23 mouse cellular contexts compared by ENCODE assay signal in the genomic region with DNA sequence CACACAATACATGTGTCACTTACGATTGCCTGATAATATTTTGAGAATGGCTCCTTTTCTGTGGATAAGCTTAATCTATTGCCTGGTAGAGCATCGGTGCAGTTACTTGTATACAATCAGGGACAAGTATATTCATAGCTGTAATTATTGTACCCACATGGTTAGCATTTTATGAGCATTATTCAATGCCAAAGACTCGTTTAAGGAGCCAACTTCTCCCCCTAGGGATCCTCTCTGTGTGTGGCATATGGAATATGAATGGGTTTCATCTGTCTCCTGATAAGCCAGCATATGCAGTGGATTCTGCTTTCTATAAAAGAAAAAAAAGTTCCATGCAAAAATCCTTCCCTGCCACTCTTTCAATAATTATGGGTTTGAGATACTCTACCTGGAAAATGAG. TPM values are rescaled to one million over a fixed set of nuclear protein-coding genes. Genes with fewer than 3 reads are reported as not detected.
"Had no signal": no experiment of that assay in that cellular context is flagged by ENCODE, and none has a peak within 500 bp of the region (broad histone marks: within the 10 kb centered on the region; RNA-seq: fewer than 3 reads in every experiment).

No protein-coding gene starts in this region.

- H3K4me1 ChIP-seq: midbrain, embryonic 12.5 days; neural tube, embryonic 15.5 days had no signal

- H3K9ac ChIP-seq: limb, embryonic 13.5 days; liver, embryonic 14.5 days; midbrain, embryonic 12.5 days; neural tube, embryonic 15.5 days had no signal

- DNase-seq: kidney, adult 18-20 months; kidney, postnatal 10 days; left cerebral cortex, postnatal 4 days; lung, adult 18-20 months; right cerebral cortex, adult 18-20 months; right cerebral cortex, postnatal 25 days; thymus, postnatal 36 days had no signal

- H3K9me3 ChIP-seq: limb, embryonic 13.5 days; midbrain, embryonic 12.5 days; neural tube, embryonic 15.5 days had no signal

- H3K36me3 ChIP-seq: limb, embryonic 13.5 days; midbrain, embryonic 12.5 days; neural tube, embryonic 15.5 days had no signal

- H3K27me3 ChIP-seq: limb, embryonic 13.5 days; midbrain, embryonic 12.5 days; neural tube, embryonic 15.5 days had no signal

- H3K4me2 ChIP-seq: limb, embryonic 13.5 days; midbrain, embryonic 12.5 days; neural tube, embryonic 15.5 days had no signal

- H3K27ac ChIP-seq: limb, embryonic 13.5 days; liver, embryonic 14.5 days; neural tube, embryonic 15.5 days had no signal

- H3K4me3 ChIP-seq: limb, embryonic 13.5 days; midbrain, embryonic 12.5 days; myocyte; neural tube, embryonic 15.5 days had no signal

RNA-seq across cellular contexts. Expression of gene Krtap4-7, which starts 0.5 kb away (rescaled TPM):
- total RNA-seq: left cerebral cortex, adult 18-20 months; left cerebral cortex, postnatal 10 days; left cerebral cortex, postnatal 4 days; liver, adult 2 months; megakaryocyte-erythroid progenitor cell, adult 5-6 weeks had no signal
- polyA plus RNA-seq: kidney, embryonic 14.5 days; large intestine, adult 2 months; limb, embryonic 13.5 days; liver, adult 2 months; liver, embryonic 14.5 days; lung, embryonic 16.5 days; midbrain, embryonic 12.5 days; myocyte; neural tube, embryonic 11.5 days; neural tube, embryonic 15.5 days; small intestine, adult 2 months; stomach, embryonic 16.5 days; thymus, postnatal 0 days had no signal

RNA-seq across cellular contexts. Expression of gene Gm11555, which starts 5.7 kb away (rescaled TPM):
- total RNA-seq: left cerebral cortex, adult 18-20 months; left cerebral cortex, postnatal 10 days; left cerebral cortex, postnatal 4 days; liver, adult 2 months; megakaryocyte-erythroid progenitor cell, adult 5-6 weeks had no signal
- polyA plus RNA-seq: kidney, embryonic 14.5 days; large intestine, adult 2 months; limb, embryonic 13.5 days; liver, adult 2 months; liver, embryonic 14.5 days; lung, embryonic 16.5 days; midbrain, embryonic 12.5 days; myocyte; neural tube, embryonic 11.5 days; neural tube, embryonic 15.5 days; small intestine, adult 2 months; stomach, embryonic 16.5 days; thymus, postnatal 0 days had no signal

RNA-seq across cellular contexts. Expression of gene Krtap4-2, which starts 9.5 kb away (rescaled TPM):
- total RNA-seq: left cerebral cortex, adult 18-20 months; left cerebral cortex, postnatal 10 days; left cerebral cortex, postnatal 4 days; liver, adult 2 months; megakaryocyte-erythroid progenitor cell, adult 5-6 weeks had no signal
- polyA plus RNA-seq: kidney, embryonic 14.5 days; large intestine, adult 2 months; limb, embryonic 13.5 days; liver, adult 2 months; liver, embryonic 14.5 days; lung, embryonic 16.5 days; midbrain, embryonic 12.5 days; myocyte; neural tube, embryonic 11.5 days; neural tube, embryonic 15.5 days; small intestine, adult 2 months; stomach, embryonic 16.5 days; thymus, postnatal 0 days had no signal

RNA-seq across cellular contexts. Expression of gene Gm11563, which starts 14.4 kb away (rescaled TPM):
- total RNA-seq: left cerebral cortex, adult 18-20 months; left cerebral cortex, postnatal 10 days; left cerebral cortex, postnatal 4 days; liver, adult 2 months; megakaryocyte-erythroid progenitor cell, adult 5-6 weeks had no signal
- polyA plus RNA-seq: kidney, embryonic 14.5 days; large intestine, adult 2 months; limb, embryonic 13.5 days; liver, adult 2 months; liver, embryonic 14.5 days; lung, embryonic 16.5 days; midbrain, embryonic 12.5 days; myocyte; neural tube, embryonic 11.5 days; neural tube, embryonic 15.5 days; small intestine, adult 2 months; stomach, embryonic 16.5 days; thymus, postnatal 0 days had no signal

RNA-seq across cellular contexts. Expression of gene Krtap4-1, which starts 16.3 kb away (rescaled TPM):
- total RNA-seq: left cerebral cortex, adult 18-20 months; left cerebral cortex, postnatal 10 days; left cerebral cortex, postnatal 4 days; liver, adult 2 months; megakaryocyte-erythroid progenitor cell, adult 5-6 weeks had no signal
- polyA plus RNA-seq: kidney, embryonic 14.5 days; large intestine, adult 2 months; limb, embryonic 13.5 days; liver, adult 2 months; liver, embryonic 14.5 days; lung, embryonic 16.5 days; midbrain, embryonic 12.5 days; myocyte; neural tube, embryonic 11.5 days; neural tube, embryonic 15.5 days; small intestine, adult 2 months; stomach, embryonic 16.5 days; thymus, postnatal 0 days had no signal
